Mouse (Mus musculus) midbrain, postnatal 0 days (tissue): ENCODE measurements at regions not wholly inside any gene's neighbourhood (a gene's known extent, or its start where the extent isn't known, plus 50 kb on each side); places are given as distances from the start of the nearest gene placed in this dataset.

Experiments
- ATAC-seq: fragments of 200-750 bp; cut with Nextera tagmentation; 2 replicates; pipeline ENCODE4 v1.8.0; 2017; ENCODE audit warnings: moderate number of reproducible peaks, mild to moderate bottlenecking, moderate TSS enrichment, moderate library complexity; ENCODE audit not compliant: low FRiP score
- DNase-seq: peaks from one replicate; pipeline ENCODE4 v3.0.0-alpha.2; 2015; ENCODE audit warnings: low spot score
- H3K27ac ChIP-seq: fragments of 300-500 bp; sonication (generic); 2 replicates; pipeline ENCODE4 v1.5.1; 2014; ENCODE audit warnings: low read depth, mild to moderate bottlenecking, low read length, mixed read lengths
- H3K27me3 ChIP-seq: fragments of 300-500 bp; sonication (generic); 2 replicates; pipeline ENCODE4 v1.6.1; 2014; ENCODE audit warnings: low read length, control low read depth, mixed read lengths; ENCODE audit not compliant: insufficient read depth
- H3K36me3 ChIP-seq: fragments of 300-500 bp; sonication (generic); 2 replicates; pipeline ENCODE4 v1.6.1; 2014; ENCODE audit warnings: low read length, control low read depth, mixed read lengths; ENCODE audit not compliant: insufficient read depth
- H3K4me1 ChIP-seq: fragments of 300-500 bp; sonication (generic); 2 replicates; pipeline ENCODE4 v1.6.1; 2014; ENCODE audit warnings: mild to moderate bottlenecking, control low read depth, antibody characterized with exemption, low read length, mixed read lengths; ENCODE audit not compliant: insufficient read depth
- H3K4me2 ChIP-seq: fragments of 300-500 bp; sonication (generic); 2 replicates; pipeline ENCODE4 v1.6.1; 2014; ENCODE audit warnings: low read depth, mild to moderate bottlenecking, low read length, mixed read lengths; ENCODE audit not compliant: poor library complexity, severe bottlenecking
- H3K4me3 ChIP-seq: fragments of 300-500 bp; sonication (generic); 2 replicates; pipeline ENCODE4 v1.5.1; 2014; ENCODE audit warnings: low read depth, mild to moderate bottlenecking, low read length, moderate library complexity
- H3K9ac ChIP-seq: fragments of 300-500 bp; sonication (generic); replicated peaks from 2 replicates; pipeline ENCODE4 v1.6.1; 2014; ENCODE audit warnings: mild to moderate bottlenecking, low read length, moderate library complexity, mixed read lengths; ENCODE audit not compliant: poor library complexity, severe bottlenecking
- H3K9me3 ChIP-seq: fragments of 300-500 bp; sonication (generic); 2 replicates; pipeline ENCODE4 v1.6.1; 2016; ENCODE audit warnings: low read length, control low read depth
- CTCF ChIP-seq: IDR thresholded peaks from 2 replicates; pipeline ENCODE4 v1.5.1; 2016; ENCODE audit warnings: antibody characterized with exemption, mild to moderate bottlenecking
- WGBS: fragments of 180-500 bp; shearing (Covaris S2); extraction: QIAGEN DNeasy Blood & Tissue Kit; methylation state at CpG from one replicate; pipeline ENCODE4 v1.1.7; 2014; 5-methylcytosine and 5-hydroxymethylcytosine counted together

- Histone ChIP-seq H3K27me3 (no peaks in the 10 kb centered on the region), H3K4me3 (no peak overlapping the region), H3K9ac (no peak overlapping the region), H3K36me3 (no peaks in the 10 kb centered on the region), H3K27ac (no peak overlapping the region), H3K4me2 (no peak overlapping the region), H3K9me3 (no peaks in the 10 kb centered on the region), H3K4me1 (no peaks in the 10 kb centered on the region)
- 87% methylated on average over 3 of the region's 3 CpGs for WGBS
- TF ChIP-seq CTCF, result no peak
- DNase-seq (no peak), ATAC-seq (no peak)
These were observed 80.2 kb upstream of the Shisa6 start for GRCm38 (mm10) chr11:66605998-66606397.

- H3K9me3 ChIP-seq, result no peaks in the 10 kb centered on the region
- ATAC-seq (no peak), DNase-seq (no peak)
- H3K4me3 ChIP-seq, result no peak overlapping the region
- H3K4me2 ChIP-seq, result no peak overlapping the region
- H3K4me1 ChIP-seq, result no peaks in the 10 kb centered on the region
- WGBS, result 33% methylated on average over 9 of the region's 9 CpGs
- no peak overlapping the region for H3K27ac ChIP-seq
- H3K9ac ChIP-seq, result no peak overlapping the region
- H3K36me3 ChIP-seq, result no peaks in the 10 kb centered on the region
- TF ChIP-seq CTCF, result no peak
- no peaks in the 10 kb centered on the region for H3K27me3 ChIP-seq
These were observed 80.9 kb upstream of the Shisa6 start for GRCm38 (mm10) chr11:66606646-66607045.

GRCm38 (mm10) chr11:66609733-66610132 is 84.0 kb upstream of the Shisa6 start:
- ATAC-seq (no peak), DNase-seq (no peak)
- Histone ChIP-seq H3K27me3 (no peaks in the 10 kb centered on the region), H3K9ac (no peak overlapping the region), H3K4me1 (no peaks in the 10 kb centered on the region), H3K9me3 (no peaks in the 10 kb centered on the region), H3K4me3 (no peak overlapping the region), H3K36me3 (no peaks in the 10 kb centered on the region), H3K27ac (no peak overlapping the region), H3K4me2 (no peak overlapping the region)
- no peak for TF ChIP-seq CTCF
- 88% methylated on average over 2 of the region's 2 CpGs for WGBS

GRCm38 (mm10) chr11:66613150-66613549 is 87.4 kb upstream of the Shisa6 start:
- H3K4me2 ChIP-seq, result no peak overlapping the region
- no peaks in the 10 kb centered on the region for H3K27me3 ChIP-seq
- TF ChIP-seq CTCF, result peak; percentile 71
- H3K9ac ChIP-seq, result no peak overlapping the region
- no peaks in the 10 kb centered on the region for H3K36me3 ChIP-seq
- WGBS, result 15% methylated on average over 6 of the region's 6 CpGs
- H3K4me1 ChIP-seq, result no peaks in the 10 kb centered on the region
- no peak overlapping the region for H3K27ac ChIP-seq
- DNase-seq (peak; percentile 42), ATAC-seq (no peak)
- no peak overlapping the region for H3K4me3 ChIP-seq
- no peaks in the 10 kb centered on the region for H3K9me3 ChIP-seq

GRCm38 (mm10) chr11:66625491-66625890 is 99.7 kb upstream of the Shisa6 start:
- 94% methylated on average over 4 of the region's 4 CpGs for WGBS
- ATAC-seq (no peak), DNase-seq (no peak)
- Histone ChIP-seq H3K9ac (no peak overlapping the region), H3K9me3 (no peaks in the 10 kb centered on the region), H3K4me2 (no peak overlapping the region), H3K27me3 (no peaks in the 10 kb centered on the region), H3K36me3 (no peaks in the 10 kb centered on the region), H3K4me1 (no peaks in the 10 kb centered on the region), H3K27ac (no peak overlapping the region), H3K4me3 (no peak overlapping the region)
- TF ChIP-seq CTCF, result no peak

- TF ChIP-seq CTCF, result no peak
- Histone ChIP-seq H3K36me3 (no peaks in the 10 kb centered on the region), H3K4me2 (no peak overlapping the region), H3K9me3 (no peaks in the 10 kb centered on the region), H3K4me3 (no peak overlapping the region), H3K9ac (no peak overlapping the region), H3K4me1 (no peaks in the 10 kb centered on the region), H3K27ac (no peak overlapping the region), H3K27me3 (no peaks in the 10 kb centered on the region)
- ATAC-seq, result no peak
- 89% methylated on average over 3 of the region's 3 CpGs for WGBS
- DNase-seq, result no peak
These were observed 131.0 kb upstream of the Shisa6 start for GRCm38 (mm10) chr11:66656810-66657209.
